Mouse (Mus musculus): Measurements from ENCODE around the gene Syt9.

GRCm38 (mm10) chr7:107414928-107415327 lies 44.4 kb downstream of the Syt9 start:
- TF ChIP-seq CTCF (IDR thresholded peaks at IDR 0.05; ENCODE audit: insufficient read depth, low read length) (no peak), POLR2A (IDR thresholded peaks at IDR 0.05; ENCODE audit: borderline replicate concordance, extremely low read depth, low read depth, low read length) (no peak)

Measured in lung, adult 2 months (tissue).